Mouse (Mus musculus) MN1 (cell line): ENCODE data around the gene Tpgs1.
"Not testable (repeated sequence)": the region's sequence is repeated elsewhere in the genome, so short reads cannot be mapped to it uniquely, and the experiment has no call there.

Source experiments
- DNase-seq: peaks from one replicate; pipeline ENCODE4 v3.0.0-alpha.2; 2016; ENCODE audit warnings: low spot score

Gene Tpgs1

DNA sequence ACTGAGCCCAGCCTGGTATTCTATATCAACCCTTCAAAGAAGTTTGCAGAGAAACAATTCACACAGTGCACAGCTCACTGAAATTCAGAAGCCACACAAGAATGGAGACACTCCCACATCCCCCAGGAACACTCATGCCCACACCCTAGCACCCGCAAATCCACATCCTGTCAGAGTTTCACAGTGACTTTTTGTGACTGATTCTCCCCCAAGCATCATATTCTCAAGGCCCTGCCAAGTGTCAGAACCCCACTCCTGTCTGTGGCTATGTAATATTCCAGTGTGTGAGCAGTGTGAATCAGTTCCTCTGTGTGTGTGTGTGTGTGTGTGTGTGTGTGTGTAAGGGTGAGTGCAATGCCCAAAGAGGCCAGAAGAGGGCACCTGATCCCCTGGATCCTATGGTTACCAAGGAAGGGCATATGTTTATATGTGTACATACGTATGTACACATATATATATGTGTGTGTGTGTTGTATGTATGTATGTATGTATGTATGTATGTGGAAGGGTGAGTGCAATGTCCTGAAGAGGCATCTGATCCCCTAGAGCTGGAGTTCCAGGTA, 22.9 kb downstream of the Tpgs1 start:
- DNase-seq: no peak

DNA sequence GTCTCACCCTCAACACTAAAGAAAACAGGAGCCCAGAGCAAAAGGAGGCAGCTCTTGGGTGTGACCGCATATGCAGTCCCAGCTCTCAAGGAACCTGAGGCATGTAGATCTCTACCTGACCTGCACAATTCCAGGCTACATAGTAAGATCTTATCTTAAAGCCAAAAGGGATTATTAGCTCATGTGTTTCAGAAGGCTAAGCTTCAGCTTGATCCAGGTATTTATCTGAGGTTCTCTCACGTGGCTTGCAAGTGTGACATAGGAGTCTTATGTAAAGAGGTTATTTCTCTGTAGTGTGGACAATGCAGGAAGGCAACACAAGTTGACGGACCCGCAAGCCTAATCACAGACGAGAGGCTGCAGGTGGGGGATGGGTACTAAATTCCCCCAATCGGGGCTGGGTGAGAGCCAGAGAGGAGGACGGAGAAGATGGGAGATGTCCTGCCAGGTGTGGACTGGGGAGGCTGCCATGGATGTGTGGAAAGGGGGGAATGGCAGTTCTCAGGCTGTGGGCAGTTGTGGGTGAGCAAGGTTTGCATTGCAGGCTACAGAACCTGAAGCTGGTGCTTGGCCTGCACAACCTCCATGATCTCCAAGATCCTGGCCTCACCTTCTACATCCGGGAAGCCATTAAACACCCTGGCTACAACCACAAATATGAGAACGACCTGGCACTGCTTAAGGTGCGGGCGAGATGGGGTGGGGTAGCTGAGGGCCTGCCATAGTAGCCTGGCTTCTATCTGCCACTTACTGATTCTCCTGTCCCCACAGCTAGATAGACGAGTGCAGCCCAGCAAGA, 24.6 kb downstream of the Tpgs1 start:
- DNase-seq: no peak

DNA sequence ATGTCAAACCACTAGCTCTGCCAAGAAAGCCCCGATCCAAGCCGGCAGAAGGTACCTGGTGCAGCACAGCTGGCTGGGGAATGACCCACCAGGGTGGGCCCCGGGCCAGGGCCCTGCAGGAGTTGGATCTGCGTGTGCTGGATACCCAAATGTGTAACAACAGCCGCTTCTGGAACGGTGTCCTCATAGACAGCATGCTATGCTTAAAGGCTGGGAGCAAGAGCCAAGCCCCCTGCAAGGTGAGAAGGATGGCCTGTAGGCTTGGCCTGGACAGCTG, 25.1 kb downstream of the Tpgs1 start:
- no peak for DNase-seq

DNA sequence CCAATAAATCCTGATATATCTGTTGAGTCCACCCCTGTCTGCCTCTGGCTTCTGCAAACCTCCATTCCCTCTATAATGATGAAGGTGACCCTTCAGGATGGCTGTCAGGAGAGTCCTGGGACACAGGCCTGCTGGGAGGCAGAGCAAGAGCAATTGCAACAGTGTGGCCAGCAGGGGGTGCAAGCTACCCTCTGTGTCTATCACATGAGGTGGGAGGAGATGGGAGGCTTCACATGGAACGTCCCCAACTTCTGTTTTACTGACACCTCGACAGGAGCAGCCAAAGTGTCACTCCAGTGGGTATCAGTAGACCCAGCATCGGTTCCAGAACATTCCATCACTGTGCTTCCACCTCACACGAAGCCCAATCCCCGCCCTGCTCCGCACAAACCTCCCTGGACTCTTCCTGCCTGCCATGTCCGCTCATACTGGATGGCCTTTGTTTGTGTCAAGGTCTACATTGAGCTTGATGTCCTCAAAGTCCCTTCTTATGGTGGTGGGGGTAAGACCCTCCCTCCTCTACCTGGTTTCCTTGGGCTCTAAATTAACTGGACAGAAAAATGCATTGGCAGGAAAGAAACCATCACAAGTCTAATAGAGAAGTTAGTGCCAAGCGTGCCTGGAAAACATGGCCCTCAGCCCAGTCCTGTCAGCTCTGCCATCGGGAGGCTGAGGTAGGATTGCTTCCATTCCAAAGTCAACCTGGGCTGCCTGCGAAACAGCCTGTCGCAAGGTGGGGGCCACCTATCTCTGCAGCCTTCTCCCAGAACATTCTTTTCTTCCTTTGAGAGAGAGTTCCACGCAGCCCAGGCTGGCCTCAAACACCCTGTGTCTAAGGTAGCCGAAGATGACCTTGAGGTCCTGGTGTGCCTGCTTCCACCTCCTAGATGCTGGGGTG, 26.3 kb downstream of the Tpgs1 start:
- DNase-seq: peak; percentile 80

DNA sequence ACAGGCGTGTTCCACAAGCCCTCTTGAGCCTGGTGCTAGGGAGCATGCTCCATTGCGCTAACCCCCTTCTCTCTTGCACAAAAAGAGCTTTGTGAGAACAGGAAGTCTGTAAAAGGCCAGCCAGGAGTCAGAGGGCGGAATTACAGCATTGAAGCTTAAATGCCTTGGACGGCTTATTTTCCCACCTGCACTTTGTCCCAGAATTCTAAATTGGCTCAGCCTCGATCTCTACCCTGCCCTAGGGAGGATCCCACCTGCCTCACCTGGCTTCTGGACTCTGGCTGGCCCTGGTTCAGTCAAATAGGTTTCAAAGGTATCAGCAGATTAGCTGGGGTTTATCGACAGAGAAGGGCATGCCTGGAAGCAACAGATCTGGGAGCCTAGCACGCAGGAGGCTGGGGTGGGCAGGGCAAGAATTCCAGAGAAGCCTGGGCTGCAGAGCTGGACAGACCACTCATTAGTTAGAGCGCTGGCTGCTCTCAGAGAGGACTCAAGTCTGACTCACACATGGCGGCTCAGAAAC, 27.0 kb downstream of the Tpgs1 start:
- no peak for DNase-seq

- no peak for DNase-seq
These were observed 28.7 kb downstream of the Tpgs1 start for GRCm38 (mm10) chr10:79697916-79698315.

DNA sequence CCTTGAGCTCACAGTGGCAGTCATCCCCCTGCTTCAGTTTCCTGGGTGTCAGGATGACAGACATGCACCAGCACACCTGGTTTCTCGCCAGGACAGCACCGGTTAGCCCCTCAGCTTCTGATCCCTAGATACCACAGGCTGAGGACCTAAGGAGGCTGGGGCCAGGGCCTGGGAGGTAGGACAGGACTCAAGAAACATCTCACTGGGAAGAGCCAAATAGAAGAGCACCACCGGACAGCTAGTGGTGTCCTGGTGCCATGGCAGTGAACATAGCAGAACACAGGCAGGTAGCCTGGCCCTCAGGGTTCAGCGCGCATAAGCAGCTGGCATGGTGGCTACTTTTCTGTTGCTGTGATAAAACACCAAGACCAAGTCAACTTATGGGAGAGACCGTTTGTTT, 29.3 kb downstream of the Tpgs1 start:
- no peak for DNase-seq

- no peak for DNase-seq
These were observed 31.5 kb downstream of the Tpgs1 start for GRCm38 (mm10) chr10:79700676-79701075.

- DNase-seq: no peak
These were observed 32.4 kb downstream of the Tpgs1 start for GRCm38 (mm10) chr10:79701443-79702129.

GRCm38 (mm10) chr10:79702970-79703369, 33.8 kb downstream of the Tpgs1 start:
- DNase-seq: not testable (repeated sequence)

DNA sequence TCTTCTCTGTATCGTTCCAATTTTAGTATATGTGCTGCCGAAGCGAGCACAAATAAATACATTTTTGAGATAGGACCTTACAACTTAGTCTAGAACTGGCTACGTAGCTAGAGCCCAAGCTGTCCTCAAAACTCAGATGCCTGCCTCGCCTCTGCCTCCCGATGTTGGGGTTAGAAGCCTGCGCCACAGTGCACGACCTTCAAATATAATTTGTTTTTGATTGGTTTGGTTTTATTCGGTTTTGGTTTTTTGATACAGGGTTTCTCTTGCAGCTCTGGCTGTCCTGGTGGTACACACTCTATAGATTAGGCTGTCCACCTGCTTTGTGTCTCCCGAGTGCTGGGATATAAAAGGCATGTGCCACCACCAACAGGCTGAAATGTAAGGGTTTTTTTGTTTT, 34.4 kb downstream of the Tpgs1 start:
- no peak for DNase-seq

DNA sequence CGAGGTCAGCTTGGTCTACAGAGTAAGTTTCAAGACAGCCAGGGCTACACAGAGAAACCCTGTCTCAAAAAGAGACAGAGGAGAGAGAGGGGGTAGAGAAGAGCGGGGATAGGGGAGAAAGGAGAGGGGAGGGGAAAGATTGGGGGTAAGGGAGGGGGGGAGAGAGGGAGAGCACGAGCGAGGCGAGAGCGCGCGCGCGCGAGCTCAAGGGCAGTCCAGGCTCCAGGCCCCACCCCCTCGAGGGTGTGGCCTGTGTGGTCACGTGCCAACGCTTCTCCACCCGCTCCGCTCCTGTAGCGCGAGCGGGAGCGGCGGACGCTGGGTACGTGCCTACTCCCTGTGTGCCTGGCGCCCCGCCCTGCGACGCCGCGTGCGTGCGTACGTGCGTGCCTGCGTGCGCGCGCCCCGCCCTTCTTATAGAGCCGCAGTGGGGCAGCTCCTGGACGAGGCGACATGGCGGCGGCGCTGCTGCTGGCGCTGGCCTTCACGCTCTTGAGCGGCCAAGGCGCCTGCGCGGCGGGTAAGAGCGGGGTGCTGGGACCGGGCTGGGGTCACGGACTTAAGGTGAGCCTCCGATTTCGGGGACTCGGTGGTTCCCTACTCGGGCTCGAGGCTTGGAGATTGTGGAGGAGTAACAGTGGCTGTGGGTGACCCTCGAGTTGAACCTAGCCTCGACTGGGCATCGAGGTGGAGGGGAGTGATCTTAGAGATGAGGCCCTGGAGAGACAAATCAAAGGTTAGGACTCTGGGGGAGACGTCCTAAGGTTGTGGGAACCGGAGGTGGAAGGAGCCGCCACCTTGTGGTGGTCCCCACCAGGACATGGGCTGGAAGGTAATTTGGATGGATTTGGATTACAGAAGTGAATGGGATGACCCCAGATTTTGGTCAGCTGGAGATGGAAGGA, 35.1 kb downstream of the Tpgs1 start, which contains the start of gene Bsg:
Gene Bsg, plus strand, starts transcription at position 427 of the 905 bp plus-strand sequence.
- peak; percentile 100 for DNase-seq

- DNase-seq: no peak
These were observed 35.8 kb downstream of the Tpgs1 start for GRCm38 (mm10) chr10:79704970-79705360.

DNA sequence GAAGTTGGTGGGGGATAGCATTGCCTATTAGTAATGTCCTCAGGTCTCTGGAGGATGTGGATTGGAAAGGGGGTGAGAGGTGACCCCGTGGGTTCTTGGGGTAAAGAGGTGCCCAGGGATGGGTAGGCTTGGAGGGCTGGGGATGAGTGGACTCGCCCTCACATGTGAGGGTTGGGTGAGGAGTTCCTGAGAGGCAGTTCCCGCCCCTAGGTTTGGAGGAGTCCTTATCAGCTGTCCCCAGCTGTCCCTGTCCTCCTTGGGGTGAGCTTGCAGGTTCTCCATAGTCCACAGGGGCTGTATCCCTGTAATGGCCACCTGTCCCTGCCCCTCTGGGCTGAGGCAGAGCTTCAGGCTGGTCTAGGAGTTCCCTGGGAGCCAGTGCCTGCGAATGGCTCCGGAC, 36.8 kb downstream of the Tpgs1 start:
- no peak for DNase-seq

DNA sequence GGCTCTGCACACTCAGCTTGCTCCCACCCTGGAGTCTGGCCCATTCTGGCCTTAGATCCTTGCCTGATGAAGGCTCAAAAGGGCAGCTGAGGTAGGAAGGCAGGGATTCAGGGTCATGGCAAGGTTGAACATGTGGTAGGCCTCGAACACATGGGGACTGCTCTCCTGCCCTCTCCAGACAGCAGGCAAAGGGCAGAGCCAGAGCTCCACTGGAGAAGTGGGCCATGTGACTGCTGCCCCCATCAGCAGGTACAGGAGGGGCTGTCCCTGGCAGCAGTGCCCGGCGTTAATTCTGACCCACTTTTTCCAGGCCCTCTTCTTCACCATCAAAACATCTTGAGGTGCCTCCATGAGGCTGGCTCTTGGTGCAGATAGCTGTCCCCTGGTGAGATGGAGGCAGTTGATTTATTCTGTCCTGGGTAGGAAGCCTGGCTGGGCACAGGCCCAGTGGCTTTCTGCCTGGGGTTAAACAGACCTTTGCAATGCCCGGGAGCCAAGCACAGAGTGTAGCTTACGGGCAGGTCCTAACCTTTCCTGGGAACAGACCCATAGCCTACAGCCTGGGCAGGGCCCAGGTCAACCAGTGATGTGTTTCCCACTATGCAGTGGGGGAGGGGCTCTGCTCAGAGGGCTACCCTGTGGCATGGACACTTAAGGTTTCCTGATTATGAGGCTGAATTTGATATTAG, 37.4 kb downstream of the Tpgs1 start:
- DNase-seq: no peak

DNA sequence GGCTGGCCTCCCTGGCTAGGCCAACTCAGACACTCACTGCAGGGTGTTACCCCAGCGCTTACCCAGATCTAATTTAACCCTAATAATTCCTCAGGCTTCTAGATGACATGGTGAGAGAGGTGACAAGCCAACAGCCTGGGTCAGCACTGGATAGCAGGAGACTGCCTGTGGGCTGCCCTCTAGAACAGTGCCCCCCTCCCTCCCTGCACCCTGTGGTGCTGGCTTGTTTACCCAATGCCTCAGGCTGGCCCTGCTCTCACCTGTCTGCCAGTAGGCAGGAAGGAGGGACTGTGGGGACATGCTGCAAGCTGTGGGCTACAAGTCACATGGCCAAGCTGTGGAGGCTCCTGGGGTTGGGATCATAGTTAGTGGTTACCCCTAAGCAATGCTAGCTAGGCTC, 38.0 kb downstream of the Tpgs1 start:
- no peak for DNase-seq

DNA sequence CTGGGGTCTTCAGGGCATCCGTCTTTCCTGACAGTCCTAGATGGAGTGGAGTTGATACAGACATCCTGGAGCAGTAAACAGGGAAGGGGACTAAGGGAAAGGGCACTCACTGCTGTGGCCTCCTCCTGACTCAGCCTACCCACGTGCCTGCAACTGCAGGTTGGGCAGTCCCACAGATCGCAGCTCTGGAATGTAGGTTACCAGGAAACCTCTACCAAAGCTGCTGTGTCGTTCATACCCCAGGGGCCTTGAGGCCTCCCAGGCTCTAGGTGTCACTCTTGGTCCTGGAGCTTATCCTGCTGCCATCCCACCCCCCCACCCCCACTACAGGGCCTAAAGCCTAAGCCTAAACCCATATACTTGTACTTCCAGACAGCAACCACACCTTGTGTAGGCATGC, 38.6 kb downstream of the Tpgs1 start:
- no peak for DNase-seq

DNA sequence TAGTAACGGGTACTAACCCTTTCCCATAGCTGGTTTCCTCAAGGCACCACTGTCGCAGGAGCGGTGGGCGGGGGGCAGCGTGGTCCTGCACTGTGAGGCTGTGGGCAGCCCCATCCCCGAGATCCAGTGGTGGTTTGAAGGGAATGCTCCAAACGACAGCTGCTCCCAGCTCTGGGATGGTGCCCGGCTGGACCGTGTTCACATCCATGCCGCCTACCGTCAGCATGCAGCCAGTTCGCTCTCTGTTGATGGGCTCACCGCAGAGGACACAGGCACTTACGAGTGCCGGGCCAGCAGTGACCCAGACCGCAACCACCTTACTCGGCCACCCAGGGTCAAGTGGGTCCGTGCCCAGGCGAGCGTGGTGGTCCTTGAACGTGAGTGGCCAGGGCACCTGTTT, 39.5 kb downstream of the Tpgs1 start:
- DNase-seq: no peak

- peak; percentile 63 for DNase-seq
These were observed 40.1 kb downstream of the Tpgs1 start for GRCm38 (mm10) chr10:79709307-79709706.

- DNase-seq: peak; percentile 71
These were observed 42.9 kb downstream of the Tpgs1 start for GRCm38 (mm10) chr10:79712029-79712428.
